Mouse (Mus musculus) ES-CJ7 (cell line): ENCODE results near the gene Atp6v0c.
"Not testable (repeated sequence)": the region's sequence is repeated elsewhere in the genome, so short reads cannot be mapped to it uniquely, and the experiment has no call there.

Experiments used
- DNase-seq: peaks from one replicate; pipeline ENCODE4 v3.0.0; 2011; ENCODE audit warnings: low read depth, low spot score

Gene Atp6v0c

DNA sequence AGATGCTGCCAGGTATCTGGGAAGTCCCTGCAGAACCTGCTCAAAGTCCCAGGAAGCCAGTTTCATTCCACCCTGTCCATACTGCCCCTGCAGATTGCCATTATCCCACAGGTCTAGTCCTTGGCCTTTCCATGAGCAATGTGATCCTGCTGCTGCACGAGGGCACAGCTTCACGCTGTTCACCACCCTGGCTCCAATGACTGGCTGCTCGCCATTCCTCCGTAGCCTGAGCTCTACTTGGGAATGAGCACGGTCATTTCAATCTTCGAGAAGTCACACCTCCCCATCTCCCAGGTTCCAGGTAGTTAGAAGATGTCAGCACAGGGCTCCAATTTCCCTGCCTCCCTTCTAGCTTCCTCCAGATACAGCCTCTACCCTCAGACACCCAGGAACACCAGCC is 12.4 kb downstream of the Atp6v0c start:
- no peak for DNase-seq

DNA sequence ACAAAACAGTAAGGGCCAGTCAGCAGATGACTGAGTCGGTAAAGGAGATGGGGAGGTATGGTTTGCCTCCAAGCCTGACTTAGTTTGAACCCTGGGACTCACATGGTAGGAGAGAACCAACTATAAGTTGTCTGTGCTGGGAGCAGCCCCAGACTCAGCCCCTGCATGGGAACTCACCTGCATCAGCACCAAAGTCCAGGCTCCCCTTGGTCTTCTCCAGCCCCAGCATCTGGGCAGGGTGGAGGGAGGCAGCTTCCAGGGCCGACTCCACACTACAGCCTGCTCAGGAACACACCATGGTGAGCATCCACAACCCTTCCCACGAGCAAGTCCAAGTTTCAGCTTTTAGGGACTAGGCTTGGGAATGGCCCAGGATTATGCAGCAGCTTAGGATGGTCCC is 13.1 kb downstream of the Atp6v0c start:
- DNase-seq: no peak

DNA sequence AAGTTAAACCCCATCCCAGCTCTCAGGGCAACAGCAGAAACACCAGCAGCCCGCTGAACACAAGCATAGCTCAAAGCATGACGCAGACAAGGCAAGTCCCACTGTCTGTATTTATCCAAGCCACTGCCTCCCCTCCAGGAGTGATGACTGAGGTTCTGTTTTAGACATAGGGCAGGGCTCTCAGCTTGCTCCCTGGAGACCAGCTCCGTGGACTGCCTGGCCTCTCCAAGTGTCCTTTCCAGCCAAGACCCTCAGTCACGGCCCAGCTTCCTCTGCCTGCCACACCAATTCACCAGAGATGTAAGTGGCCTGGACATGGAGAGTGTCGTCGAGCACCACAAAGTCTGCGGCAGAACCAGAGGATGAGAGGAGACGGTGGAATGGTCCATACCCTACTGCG is 13.8 kb downstream of the Atp6v0c start:
- no peak for DNase-seq

DNA sequence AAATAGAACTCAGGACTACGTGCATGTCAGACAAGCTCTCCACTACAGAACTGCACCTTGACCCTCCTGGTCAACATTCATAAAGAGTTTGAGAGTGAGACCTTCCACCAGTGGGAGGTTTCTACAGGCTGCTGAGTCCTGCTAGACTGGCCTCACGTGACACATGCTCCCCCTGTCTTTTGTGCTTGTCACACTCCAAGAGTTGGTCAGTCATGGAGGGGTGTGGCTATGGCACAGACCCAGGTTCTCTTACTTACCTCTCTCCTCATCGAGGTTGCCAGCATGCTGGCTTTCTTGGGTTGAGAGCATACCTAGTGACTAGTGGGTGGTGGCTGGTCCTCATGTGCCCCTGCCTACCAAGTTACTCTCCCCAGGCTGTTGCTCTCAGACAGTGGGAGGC is 15.0 kb downstream of the Atp6v0c start:
- DNase-seq: no peak

DNA sequence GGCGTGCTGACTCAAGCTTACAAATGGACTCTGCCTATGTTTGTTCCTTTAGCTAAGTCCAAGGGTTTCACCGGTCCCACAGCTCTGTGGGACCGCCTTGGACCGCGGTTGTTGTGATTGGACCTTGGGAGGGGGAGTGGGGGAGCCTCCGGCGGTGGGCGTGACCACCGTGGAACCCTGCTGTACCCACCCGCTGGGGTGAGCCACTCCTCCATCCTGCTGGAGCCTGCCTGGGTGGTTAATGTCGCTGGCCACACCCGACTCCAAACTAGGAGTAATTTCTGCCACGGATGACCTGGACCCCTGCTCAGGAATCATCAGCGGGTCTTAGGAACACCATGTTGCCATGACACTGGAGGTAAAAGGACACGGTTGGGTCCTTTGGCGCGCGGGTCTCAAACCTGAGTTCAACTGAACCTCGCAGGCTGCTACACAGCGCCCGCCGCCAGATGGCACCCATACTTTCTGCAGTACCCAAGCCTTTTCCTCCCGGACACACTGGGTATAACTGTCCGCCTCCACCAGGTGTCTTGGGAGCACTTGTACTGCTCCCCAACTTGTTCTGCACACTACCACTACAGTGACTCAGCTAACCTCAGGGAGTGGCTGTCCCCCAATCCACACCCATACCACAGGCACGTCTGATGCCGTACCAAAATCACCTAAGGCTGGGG is 17.5 kb downstream of the Atp6v0c start:
- DNase-seq: peak; percentile 95

DNA sequence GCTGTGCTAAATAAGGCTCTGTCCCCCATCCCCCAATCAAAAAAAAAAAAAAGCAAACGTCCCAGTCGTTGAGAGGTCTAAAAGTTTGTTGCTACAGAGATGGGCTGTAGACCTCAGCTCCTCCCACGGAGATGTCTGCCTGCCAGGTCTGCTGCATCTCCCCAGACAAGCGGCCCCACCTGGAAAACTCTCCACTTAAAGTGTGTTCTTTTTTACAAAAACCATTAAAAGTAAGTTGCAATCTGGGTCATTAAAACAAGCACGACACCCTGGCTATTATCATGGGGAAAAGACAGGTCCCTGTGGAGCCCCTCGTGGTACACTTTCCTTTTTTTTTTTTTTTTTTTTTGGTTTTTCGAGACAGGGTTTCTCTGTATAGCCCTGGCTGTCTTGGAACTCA is 18.1 kb downstream of the Atp6v0c start:
- peak; percentile 59 for DNase-seq

DNA sequence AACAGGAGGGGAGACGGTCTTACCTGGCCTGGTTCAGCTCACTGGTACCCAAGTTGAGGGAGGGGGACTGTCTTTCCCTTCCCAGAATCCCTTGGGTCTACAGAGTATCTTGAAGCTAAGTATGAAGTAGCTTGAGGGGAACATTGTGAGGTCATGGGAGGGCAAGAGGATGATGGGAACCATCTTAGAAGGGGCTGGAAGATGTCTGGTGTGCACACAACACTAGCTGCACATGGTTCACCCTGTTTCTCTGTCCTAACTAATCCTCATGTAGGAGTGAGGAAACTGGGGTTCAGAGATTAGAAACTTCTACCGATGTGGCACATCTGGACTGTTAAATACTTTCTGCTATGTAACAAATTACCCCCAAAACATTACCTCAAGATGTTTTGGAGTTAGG is 18.7 kb downstream of the Atp6v0c start, which contains the start of gene Pdpk1:
TSS of gene Pdpk1 (minus strand) at position 101 of the 400 bp plus-strand sequence.
- no peak for DNase-seq

DNA sequence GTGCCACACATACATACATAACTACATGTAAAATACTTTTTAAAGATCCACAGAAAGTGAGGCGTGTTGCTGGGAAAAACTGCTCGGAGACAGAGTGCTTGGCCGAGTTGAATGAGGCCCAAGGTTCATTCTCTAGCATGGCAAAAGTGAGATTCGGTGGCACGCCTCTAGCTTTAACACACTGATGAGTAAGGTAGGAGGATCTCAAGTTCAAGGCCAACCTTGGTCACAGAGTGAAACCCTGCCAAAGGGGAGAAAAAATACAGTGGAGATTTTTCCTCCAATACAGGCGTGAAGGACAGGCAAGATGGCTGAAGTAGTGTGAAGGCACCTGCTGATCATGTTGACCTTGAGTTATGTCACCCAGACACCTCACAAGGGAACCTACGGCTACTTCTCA is 20.1 kb downstream of the Atp6v0c start:
- no peak for DNase-seq

DNA sequence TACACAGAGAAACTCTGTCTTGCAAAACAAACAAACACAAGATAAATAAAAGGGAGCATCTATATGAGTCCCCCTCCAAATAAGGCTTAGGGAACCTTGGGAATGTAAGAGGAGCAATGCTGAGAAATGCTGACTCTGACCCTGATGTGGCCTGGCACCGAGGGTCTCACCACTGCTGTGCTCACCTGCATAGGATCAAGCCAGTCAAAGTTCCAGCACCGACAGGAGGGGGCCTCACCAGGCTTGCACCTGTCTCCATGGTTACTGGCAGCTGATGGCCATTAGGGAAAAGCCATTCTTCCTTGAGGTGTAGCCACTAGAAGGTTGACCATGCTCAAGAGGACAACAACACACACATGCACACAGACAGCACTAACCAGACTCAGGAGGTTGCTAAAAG is 26.6 kb downstream of the Atp6v0c start:
- DNase-seq: no peak

DNA sequence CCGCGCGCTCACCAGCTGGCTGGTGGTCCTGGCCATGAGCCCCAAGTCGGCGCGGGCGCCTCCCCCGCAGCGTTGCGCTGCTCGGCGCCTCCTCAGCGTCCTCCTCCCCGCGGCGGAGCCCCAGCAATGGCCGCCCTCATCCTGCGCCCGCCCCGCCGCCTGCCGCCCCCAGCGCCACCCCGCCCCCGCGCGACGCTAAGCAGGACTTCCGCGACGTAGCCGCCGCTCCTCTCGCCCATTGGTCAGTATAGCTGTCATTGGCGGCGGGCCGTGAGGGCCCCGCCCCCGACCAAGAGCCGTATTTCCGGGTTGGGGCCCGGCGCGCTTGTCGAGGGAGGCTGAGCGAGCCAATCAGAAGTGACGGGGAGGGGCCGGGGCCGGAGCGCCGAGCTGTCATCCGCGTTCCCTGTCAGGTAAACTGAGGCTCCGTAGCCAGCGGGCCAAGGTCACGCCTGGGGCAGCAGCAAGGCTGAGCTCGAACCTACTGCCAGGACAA is 28.0 kb downstream of the Atp6v0c start:
- peak; percentile 95 for DNase-seq

DNA sequence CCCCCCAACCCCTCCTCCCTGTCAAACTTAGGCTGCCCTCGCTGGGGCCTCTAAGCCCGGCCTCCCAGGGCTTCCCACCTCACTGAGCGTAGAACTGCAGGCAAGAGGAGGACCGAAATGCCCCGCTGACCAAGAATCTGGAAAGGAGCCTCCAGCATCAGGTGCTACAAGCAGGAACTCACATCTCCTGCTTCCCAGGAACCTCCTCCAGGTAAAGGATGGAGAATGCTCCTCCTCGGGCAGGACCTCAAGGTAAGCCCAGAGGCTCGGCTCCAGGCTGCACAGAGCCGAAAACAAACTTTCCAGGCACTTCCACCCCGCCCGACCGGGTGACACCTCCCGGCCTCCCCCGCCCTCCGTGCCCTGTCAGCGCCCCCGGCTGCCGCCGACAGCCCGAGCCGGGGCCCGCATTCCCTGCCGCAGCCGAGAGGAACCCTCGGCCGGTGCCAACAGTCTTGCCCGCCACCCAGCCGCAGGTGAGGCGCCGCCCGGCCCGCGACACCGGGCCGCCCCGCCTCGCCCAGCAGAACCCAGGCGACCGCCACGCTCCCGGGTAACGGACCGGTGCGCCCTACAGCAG is 28.6 kb downstream of the Atp6v0c start:
- no peak for DNase-seq

DNA sequence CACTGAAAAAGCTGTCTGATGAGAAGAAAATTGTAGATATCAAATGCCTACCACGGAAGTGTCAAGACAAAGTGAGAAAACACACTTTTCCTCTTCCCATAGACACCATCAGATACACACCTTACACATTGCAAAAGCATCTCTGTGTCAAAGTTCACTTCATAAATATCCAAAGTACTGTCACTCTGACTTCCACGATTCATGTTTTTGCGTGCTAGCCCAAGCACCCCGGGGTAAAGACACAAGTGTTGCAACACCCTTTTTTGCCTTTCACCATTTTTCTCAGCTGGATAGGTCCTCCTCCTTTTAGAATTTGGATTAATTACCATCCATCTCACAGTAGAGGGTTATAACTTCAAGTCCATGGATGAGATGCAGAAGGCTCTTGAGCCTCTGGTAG is 29.5 kb downstream of the Atp6v0c start:
- no peak for DNase-seq

DNA sequence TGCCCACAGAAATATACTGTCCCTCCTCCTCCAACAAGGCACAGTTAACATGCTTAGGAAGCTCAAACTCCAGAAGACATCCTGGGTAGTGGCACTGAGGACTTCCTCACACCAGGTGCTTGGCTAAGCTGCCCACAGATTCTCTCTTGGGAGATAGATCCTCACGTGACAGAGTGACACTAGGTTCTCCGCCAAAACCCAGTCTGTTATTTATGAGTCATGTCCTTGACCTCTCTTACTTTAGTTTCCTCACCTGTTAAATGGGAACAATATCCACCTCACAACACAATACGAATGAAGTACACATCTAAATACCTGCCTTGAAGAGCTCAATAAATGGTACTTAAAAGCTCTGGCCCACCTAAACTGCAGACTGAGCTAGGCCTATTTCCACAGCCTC is 30.2 kb downstream of the Atp6v0c start:
- peak; percentile 72 for DNase-seq

DNA sequence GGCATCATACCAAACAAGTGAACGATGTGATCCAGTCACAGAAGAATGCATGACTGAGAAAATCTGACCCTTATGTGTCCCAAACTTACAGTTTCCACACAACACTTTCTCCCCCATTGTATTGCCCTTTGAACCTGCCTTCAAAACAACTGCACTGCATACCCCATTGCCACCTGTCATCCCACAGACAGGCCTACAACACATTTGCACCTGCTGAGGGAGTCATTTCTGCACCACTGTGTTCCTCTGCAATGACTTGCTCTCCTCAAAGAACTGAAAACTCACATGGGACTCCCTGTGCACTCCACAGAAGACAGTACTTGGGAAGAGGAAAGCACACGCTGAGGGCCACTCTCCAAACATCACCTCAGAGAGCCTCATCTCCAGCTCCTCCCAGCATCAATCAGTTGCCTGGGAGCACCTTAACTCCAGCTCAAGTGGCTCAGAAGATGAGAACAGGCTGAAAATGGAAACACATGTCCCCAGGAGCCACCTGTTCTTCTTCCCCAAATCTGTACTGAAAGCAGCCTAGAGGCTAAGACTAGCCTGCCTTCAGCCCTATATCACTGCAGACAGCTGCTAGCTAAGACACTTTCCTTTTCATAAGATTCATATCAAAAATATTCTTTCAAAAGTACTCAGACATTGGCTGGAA is 32.1 kb downstream of the Atp6v0c start:
- no peak for DNase-seq

DNA sequence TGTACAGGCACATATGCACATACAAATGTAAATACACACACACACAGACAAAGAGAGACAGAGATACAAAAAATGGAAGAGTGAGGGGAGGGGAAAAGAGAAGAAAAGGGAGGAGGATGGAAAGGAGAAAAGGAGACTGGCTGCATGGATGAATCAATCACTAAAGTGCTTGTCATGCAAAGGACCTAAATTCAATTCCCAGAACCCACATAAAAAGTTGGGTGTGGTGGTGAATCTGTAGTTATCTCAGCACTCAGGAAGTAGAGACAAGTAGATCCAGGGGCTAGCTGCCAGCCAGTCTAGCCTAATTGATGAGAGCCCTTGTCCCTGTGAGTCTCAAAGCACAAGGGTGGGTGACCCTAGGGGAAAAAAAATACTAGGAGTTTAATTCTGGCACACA is 35.4 kb downstream of the Atp6v0c start:
- DNase-seq: peak; percentile 75

DNA sequence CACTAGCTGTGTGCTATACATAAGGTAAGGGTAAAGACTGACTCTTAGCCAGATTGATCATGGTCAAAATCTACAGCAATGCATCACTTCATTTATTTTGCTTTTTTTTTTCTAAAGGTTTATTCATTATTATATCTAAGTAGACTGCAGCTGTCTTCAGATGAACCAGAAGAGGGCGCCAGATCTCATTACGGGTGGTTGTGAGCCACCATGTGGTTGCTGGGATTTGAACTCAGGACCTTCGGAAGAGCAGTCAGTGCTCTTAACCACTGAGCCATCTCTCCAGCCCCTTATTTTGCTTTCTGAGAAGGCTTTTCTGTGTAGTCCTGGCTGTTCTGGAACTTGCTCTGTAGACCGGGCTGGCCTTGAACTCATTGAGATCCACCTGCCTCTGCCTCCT is 36.6 kb downstream of the Atp6v0c start:
- not testable (repeated sequence) for DNase-seq

DNA sequence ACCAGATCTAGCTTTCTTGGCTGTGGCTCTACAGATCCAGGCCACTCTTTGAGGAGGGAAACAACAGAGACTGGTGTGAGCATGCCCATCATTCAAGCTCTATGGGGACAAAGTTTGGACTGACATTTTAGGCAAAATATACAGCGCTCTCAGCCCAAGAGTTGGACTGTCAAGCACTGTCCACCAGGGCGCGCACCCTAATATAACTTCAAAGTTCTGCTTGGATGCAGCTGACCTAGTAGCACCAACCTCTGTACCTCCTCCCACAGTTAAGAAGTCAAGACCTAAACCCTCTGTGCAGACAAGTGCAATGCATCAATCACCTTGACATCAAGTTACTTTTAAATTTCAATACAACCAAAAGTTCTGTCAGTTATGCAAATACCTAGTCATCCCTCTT is 37.9 kb downstream of the Atp6v0c start:
- DNase-seq: peak; percentile 69

DNA sequence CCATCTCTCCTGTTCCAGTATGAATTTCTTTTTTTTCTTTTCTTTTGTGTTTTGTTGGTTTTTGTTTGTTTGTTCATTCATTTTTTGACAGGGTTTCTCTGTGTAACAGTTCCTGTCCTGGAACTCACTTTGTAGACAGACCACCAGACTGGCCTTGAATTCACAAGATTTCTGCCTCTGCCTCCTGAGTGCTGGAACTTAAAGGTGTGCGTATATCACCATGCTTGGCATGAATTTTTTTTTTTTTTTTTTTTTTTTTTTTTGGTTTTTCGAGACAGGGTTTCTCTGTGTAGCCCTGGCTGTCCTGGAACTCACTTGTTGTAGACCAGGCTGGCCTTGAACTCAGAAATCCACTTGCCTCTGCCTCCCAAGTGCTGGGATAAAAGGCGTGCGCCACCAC is 40.3 kb downstream of the Atp6v0c start:
- DNase-seq: not testable (repeated sequence)

DNA sequence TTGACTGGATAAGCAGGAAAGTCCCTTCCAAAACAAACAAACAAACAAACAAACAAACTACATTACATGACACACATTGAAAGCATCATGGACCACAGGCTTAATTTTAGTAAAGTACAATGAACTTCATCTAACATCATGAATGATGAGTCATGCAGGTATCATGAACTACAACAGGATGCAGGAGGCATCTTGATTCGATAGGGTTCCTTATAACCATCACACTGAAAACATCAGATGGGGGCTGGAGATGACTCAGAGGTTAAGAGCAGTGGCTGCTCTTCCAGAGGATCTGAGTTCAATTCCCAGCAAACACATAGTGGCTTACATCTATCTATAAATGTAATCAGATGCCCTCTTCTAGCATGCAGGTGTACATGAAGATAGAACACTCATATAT is 41.9 kb downstream of the Atp6v0c start:
- DNase-seq: no peak

DNA sequence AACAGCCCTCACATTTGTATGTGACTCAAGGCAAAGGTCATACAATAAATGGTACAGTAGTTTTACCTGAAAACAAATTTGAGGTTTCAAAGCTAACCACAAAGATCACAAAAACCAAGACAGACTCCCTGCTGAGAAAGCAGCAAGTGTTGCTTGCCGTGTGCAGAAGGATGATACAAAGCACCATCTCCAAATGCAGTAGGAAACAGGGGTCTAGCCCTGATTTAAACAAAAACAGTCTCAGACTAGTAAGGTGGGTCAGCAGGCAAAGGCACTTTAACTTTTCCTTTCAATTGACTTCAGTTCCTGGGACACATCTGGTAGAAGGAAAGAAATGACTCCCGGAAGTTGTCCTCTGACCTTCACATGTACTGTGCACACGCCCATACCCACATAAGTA is 42.7 kb downstream of the Atp6v0c start:
- peak; percentile 35 for DNase-seq

DNA sequence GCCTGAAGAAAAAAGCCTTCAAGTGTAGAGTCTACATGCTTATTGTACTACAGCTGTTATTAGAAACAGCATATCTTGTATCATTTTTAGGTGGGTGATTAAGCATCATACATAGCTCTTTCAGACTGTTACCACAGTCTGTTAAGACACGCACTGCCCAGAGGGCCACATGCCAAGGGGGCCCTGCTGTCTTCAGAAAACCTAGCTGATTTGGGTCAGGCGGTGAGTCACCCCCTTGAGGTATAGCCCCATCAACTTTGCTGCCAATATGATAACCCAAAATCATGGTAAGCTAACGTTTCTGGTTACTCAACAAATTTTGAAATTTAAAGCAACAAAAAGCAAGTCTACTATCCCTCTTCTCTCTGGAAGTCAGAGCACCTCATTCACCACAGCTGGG is 50.1 kb downstream of the Atp6v0c start:
- no peak for DNase-seq
